Mouse (Mus musculus) sigmoid colon, adult 10 weeks (tissue): ENCODE measurements around the gene Mical1. TPM values are rescaled to one million over a fixed set of nuclear protein-coding genes. Genes with fewer than 3 reads are reported as not detected.

Experiments
- polyA plus RNA-seq: library from polyadenylated mRNA; stranded (reverse); fragments of 350-450 nt; fragmentation: Illumina TruSeq; extraction: RNeasy Lipid Tissue Mini Kit (QIAGEN cat#74804); gene quantifications from one replicate; pipeline ENCODE4 v1.2.3, GENCODE M21; 2014; ENCODE audit warnings: low read depth, low replicate concordance

Gene Mical1
- 3.7 TPM for polyA plus RNA-seq

DNA sequence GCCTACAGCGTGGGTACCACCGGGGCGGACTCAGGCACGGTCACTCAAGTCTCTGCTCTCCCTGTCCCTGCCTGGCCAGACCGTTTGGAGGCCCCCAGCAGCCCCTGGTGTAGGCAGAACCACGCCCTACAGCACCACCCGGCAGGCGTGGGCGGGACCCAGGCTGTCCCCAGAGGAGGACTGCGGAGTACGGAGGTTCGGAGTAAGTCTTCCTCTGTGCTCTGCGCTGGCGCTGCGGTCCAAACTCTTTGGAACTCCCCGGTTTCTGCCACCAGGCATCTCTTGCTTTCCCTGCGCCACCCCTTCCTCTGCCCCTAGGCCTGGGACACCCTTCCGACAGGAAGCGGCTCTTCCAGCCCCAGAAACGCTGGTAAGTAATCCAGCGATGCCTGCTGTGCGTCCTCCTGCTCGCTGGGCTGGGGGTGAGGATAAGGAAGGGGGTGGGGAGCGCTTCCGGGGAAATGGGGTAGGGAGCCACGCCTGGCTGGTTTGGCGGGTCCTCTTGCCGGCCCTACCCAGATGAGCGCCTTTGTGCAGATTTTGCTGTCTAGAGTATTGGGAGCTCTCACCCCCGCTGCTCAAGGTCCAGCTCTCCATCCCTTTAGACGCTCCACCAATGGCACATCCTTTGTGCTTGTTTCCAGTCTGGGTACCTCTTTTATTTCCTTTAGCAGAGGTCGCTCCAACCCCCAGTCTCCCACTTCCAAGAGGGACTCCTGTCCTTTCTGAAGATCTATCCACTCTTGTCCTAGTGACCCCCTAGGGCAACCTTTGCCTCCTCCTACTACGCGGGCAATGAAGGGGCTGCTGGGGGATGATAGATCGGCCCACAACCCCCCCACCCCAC is at the start of gene Mical1:
Mical1 (plus strand) TSS at position 144 of the 847 bp plus-strand sequence.

GRCm38 (mm10) chr10:41450137-41450670 is 25.9 kb upstream of the Mical1 start, which contains the start of gene Zbtb24:
Zbtb24 (plus strand) TSS chr10:41450383.

DNA sequence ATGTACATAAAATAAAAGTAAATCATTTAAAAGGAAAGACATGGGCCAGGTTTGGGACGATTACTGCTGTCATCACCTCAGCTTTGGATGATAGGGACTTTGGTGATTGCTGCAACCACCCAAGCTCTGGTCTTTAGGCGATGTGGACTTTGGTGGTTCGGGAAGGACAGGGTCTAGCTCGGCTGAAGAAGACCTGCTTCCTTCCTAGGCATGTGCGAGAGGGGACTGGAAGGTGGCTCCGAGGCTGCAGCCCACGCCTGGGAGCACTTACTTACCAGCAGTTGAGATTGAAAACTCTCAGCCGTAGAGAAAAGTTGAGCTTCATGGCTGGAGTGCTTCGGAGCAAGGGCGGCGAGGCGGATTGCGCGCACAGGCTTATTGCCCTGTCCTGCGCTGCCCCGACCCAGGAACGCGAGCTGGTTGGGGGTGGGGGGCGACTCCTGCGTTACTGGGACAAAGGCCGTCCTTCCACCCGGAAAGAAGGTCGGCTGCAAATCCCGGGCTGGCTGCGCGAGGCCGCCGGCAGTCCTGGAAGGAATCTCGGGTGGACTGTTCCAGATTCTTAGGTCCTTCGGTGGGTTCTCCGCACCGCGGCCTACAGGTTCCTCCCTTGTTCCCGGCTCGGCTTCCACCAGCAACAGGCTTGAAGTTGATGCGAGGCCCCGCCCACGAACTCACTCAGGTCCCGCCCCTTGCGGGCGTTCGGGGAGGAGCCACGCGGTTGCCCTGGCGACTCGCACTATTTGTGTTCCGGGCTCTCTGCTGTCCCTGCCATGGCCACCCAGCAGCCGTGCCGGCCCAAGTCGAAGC is 13.8 kb downstream of the Mical1 start, which contains the start of the genes Smpd2 and Ppil6:
Smpd2 (minus strand) TSS at position 662 of the 810 bp plus-strand sequence.
Ppil6 (plus strand) TSS at position 732 of the 810 bp plus-strand sequence.

DNA sequence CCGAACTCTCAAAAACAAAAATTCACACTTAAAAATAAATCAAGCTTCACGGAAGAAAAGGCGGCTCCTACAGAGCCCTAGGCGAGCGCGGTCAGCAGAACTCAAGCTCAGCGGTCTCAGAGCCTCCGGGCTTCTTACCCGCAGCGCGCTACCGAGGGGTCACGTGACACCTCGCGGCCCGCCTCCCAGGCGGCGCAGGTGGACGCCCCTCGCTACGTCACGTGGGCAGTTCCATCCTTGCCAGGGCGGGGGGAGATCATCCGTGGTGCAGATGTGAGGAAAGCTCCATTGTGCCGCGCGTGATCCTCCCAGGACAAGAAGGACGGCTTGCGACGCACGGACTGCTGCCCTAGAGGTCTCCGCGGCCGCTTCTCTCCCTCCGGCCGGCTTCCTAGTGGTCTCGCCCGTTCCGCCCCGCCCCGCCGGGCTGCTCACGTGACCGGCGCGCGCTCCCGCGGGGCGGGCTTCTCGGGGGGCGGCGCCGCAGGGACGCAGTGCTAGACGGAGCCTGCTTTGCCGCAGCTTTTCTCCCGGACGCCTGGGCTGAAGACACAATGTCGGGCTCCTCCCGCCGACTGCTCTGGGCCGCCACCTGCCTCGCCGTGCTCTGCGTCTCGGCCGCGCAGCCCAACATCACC is 43.0 kb downstream of the Mical1 start, which contains the start of gene Cd164:
Cd164 (plus strand) TSS at position 434 of the 638 bp plus-strand sequence.

Other genes starting within 250 kb of the Mical1 start
- 17.2 TPM for gene Fig4, start 173.1 kb upstream of the Mical1 start, polyA plus RNA-seq
- not detected for gene Ak9, start 172.3 kb upstream of the Mical1 start, polyA plus RNA-seq
- 11.5 TPM for gene Zbtb24, start 25.9 kb upstream of the Mical1 start, polyA plus RNA-seq
- 5.0 TPM for gene Smpd2, start 14.1 kb downstream of the Mical1 start, polyA plus RNA-seq
- 7.3 TPM for gene Ppil6, start 14.1 kb downstream of the Mical1 start, polyA plus RNA-seq
- 932 TPM for gene Cd164, start 43.1 kb downstream of the Mical1 start, polyA plus RNA-seq
- 0.47 TPM for gene Ccdc162, start 240.3 kb downstream of the Mical1 start, polyA plus RNA-seq